Mouse (Mus musculus): ENCODE measurements at regions not wholly inside any gene's neighbourhood (a gene's known extent, or its start where the extent isn't known, plus 50 kb on each side); places are given as distances from the start of the nearest gene placed in this dataset.
"Not testable (repeated sequence)": the region's sequence is repeated elsewhere in the genome, so short reads cannot be mapped to it uniquely, and the experiment has no call there.

- no peak for DNase-seq (ENCODE audit: low spot score)
Measured at GRCm38 (mm10) chr10:16171251-16171650, 1453.2 kb upstream of the Gje1 start.

- not testable (repeated sequence) for DNase-seq (ENCODE audit: low spot score)
Measured at GRCm38 (mm10) chr10:16159542-16159941, 1441.5 kb upstream of the Gje1 start.

GRCm38 (mm10) chr10:16158445-16158844 lies 1440.4 kb upstream of the Gje1 start:
- DNase-seq (ENCODE audit: low spot score) = no peak

- DNase-seq (ENCODE audit: low spot score) = no peak
Measured at GRCm38 (mm10) chr10:16156954-16157353, 1438.9 kb upstream of the Gje1 start.

GRCm38 (mm10) chr10:16148991-16149390 lies 1431.0 kb upstream of the Gje1 start:
- DNase-seq (ENCODE audit: low spot score) = no peak

GRCm38 (mm10) chr10:16145397-16145796 lies 1427.4 kb upstream of the Gje1 start:
- DNase-seq (ENCODE audit: low spot score) = no peak

GRCm38 (mm10) chr10:16123902-16124301 lies 1405.9 kb upstream of the Gje1 start:
- DNase-seq (ENCODE audit: low spot score) = no peak

- peak; percentile 6 for DNase-seq (ENCODE audit: low spot score)
Measured at GRCm38 (mm10) chr10:16088210-16088609, 1370.2 kb upstream of the Gje1 start.

- no peak for DNase-seq (ENCODE audit: low spot score)
Measured at GRCm38 (mm10) chr10:16053008-16053407, 1335.0 kb upstream of the Gje1 start.

GRCm38 (mm10) chr10:16052463-16052889 lies 1334.5 kb upstream of the Gje1 start:
- no peak for DNase-seq (ENCODE audit: low spot score)

- DNase-seq (ENCODE audit: low spot score) = no peak
Measured at GRCm38 (mm10) chr10:16036255-16036654, 1318.2 kb upstream of the Gje1 start.

- no peak for DNase-seq (ENCODE audit: low spot score)
Measured at GRCm38 (mm10) chr10:16033096-16033495, 1315.1 kb upstream of the Gje1 start.

GRCm38 (mm10) chr10:16030802-16031201 lies 1312.8 kb upstream of the Gje1 start:
- DNase-seq (ENCODE audit: low spot score) = no peak

- DNase-seq (ENCODE audit: low spot score) = no peak
Measured at GRCm38 (mm10) chr10:16014806-16015205, 1296.8 kb upstream of the Gje1 start.

GRCm38 (mm10) chr10:16001246-16001645 lies 1283.2 kb upstream of the Gje1 start:
- DNase-seq (ENCODE audit: low spot score) = no peak

- DNase-seq (ENCODE audit: low spot score) = no peak
Measured at GRCm38 (mm10) chr10:15993275-15993674, 1275.3 kb upstream of the Gje1 start.

Measured in urinary bladder, postnatal 14 days (tissue).